Mouse (Mus musculus) embryonic facial prominence, embryonic 10.5 days (tissue): ENCODE data around the gene Ncbp3. TPM values are rescaled to one million over a fixed set of nuclear protein-coding genes. Genes with fewer than 3 reads are reported as not detected.

Source experiments
- DNase-seq: peaks from one replicate; pipeline ENCODE4 v3.0.0-alpha.2; 2017; ENCODE audit warnings: low spot score
- H3K27ac ChIP-seq: fragments of 300-500 bp; sonication (generic); replicated peaks from 2 replicates; pipeline ENCODE4 v1.5.1; 2016; ENCODE audit warnings: mild to moderate bottlenecking
- H3K27me3 ChIP-seq: fragments of 300-500 bp; sonication (generic); replicated peaks from 2 replicates; pipeline ENCODE4 v1.6.1; 2016; ENCODE audit warnings: low read depth, mild to moderate bottlenecking; ENCODE audit not compliant: poor library complexity, severe bottlenecking
- H3K36me3 ChIP-seq: fragments of 300-500 bp; sonication (generic); replicated peaks from 2 replicates; pipeline ENCODE4 v1.6.1; 2016; ENCODE audit warnings: mild to moderate bottlenecking, moderate library complexity
- H3K4me1 ChIP-seq: fragments of 300-500 bp; sonication (generic); 2 replicates; pipeline ENCODE4 v1.6.1; 2016
- H3K4me3 ChIP-seq: fragments of 300-500 bp; sonication (generic); 2 replicates; pipeline ENCODE4 v1.5.1; 2016; ENCODE audit warnings: mild to moderate bottlenecking, moderate library complexity
- H3K9me3 ChIP-seq: fragments of 300-500 bp; sonication (generic); 2 replicates; pipeline ENCODE4 v1.6.1; 2016; ENCODE audit warnings: mild to moderate bottlenecking
- WGBS: fragments of 180-500 bp; shearing (Covaris S2); methylation state at CpG from one replicate; pipeline ENCODE4 v1.1.7; 2016; 5-methylcytosine and 5-hydroxymethylcytosine counted together
- polyA plus RNA-seq: library from polyadenylated mRNA; unstranded; fragments of >200 nt; fragmentation: Nextera tagmentation; extraction: Ambion mirVana; gene quantifications from 2 replicates; pipeline ENCODE4 v1.2.1, GENCODE M21; 2016

Gene Ncbp3
- polyA plus RNA-seq, 1 experiment from 2014 or later = 13.8 TPM

GRCm38 (mm10) chr11:73018471-73019146, 29.0 kb upstream of the Ncbp3 start, which contains the start of gene Camkk1:
Gene Camkk1, plus strand, starts transcription at chr11:73019008.
- no peaks in the 10 kb centered on the region for H3K36me3 ChIP-seq

GRCm38 (mm10) chr11:73019147-73019795, 28.3 kb upstream of the Ncbp3 start:
- H3K27me3 ChIP-seq = peaks cover 87% of the 10 kb centered on the region
- peak overlapping the region; percentile 30; the same call in 1 of the 2 replicates for H3K27ac ChIP-seq
- H3K9me3 ChIP-seq = no peaks in the 10 kb centered on the region
- WGBS = 1% methylated on average over 46 of the region's 46 CpGs
- peaks cover 37% of the 10 kb centered on the region for H3K4me1 ChIP-seq
- peak; percentile 60 for DNase-seq
- H3K36me3 ChIP-seq = no peaks in the 10 kb centered on the region
- peak overlapping the region; percentile 76 for H3K4me3 ChIP-seq

More at GRCm38 (mm10) chr11:73018471-73019146, 29.0 kb upstream of the Ncbp3 start, which contains the start of gene Camkk1:
- WGBS = under 1% methylated on average over 57 of the region's 57 CpGs
- peak; percentile 95 for DNase-seq
- Histone ChIP-seq H3K27me3 (peaks cover 86% of the 10 kb centered on the region), H3K27ac (peak within 1 kb of the TSS; percentile 71), H3K4me1 (peaks cover 30% of the 10 kb centered on the region), H3K9me3 (no peaks in the 10 kb centered on the region), H3K4me3 (peak within 1 kb of the TSS; percentile 76)

- peaks cover 46% of the 10 kb centered on the region for H3K4me1 ChIP-seq
- H3K27me3 ChIP-seq = peaks cover 75% of the 10 kb centered on the region
- WGBS = 63% methylated on average over 7 of the region's 7 CpGs
- no peaks in the 10 kb centered on the region for H3K9me3 ChIP-seq
- DNase-seq = no peak
- no peak overlapping the region for H3K27ac ChIP-seq
- H3K36me3 ChIP-seq = no peaks in the 10 kb centered on the region
- H3K4me3 ChIP-seq = no peak overlapping the region
These were observed 26.4 kb upstream of the Ncbp3 start for GRCm38 (mm10) chr11:73020953-73021800.

GRCm38 (mm10) chr11:73023099-73023498, 24.5 kb upstream of the Ncbp3 start:
- no peak for DNase-seq
- Histone ChIP-seq H3K36me3 (no peaks in the 10 kb centered on the region), H3K27me3 (peaks cover 56% of the 10 kb centered on the region), H3K27ac (no peak overlapping the region), H3K9me3 (no peaks in the 10 kb centered on the region), H3K4me3 (no peak overlapping the region), H3K4me1 (peaks cover 46% of the 10 kb centered on the region)
- 48% methylated on average over 9 of the region's 9 CpGs for WGBS

- no peak for DNase-seq
These were observed 23.8 kb upstream of the Ncbp3 start for GRCm38 (mm10) chr11:73023827-73024226.

GRCm38 (mm10) chr11:73024236-73024904, 23.2 kb upstream of the Ncbp3 start:
- peaks cover 48% of the 10 kb centered on the region for H3K27me3 ChIP-seq
- no peaks in the 10 kb centered on the region for H3K36me3 ChIP-seq
- H3K4me3 ChIP-seq = no peak overlapping the region
- 59% methylated on average over 7 of the region's 7 CpGs for WGBS
- H3K27ac ChIP-seq = peak overlapping the region; percentile 44
- H3K9me3 ChIP-seq = no peaks in the 10 kb centered on the region
- no peak for DNase-seq
- H3K4me1 ChIP-seq = peaks cover 35% of the 10 kb centered on the region

More at GRCm38 (mm10) chr11:73023827-73024226, 23.8 kb upstream of the Ncbp3 start:
- Histone ChIP-seq H3K4me3 (no peak overlapping the region), H3K36me3 (no peaks in the 10 kb centered on the region), H3K27ac (peak overlapping the region; percentile 44; the same call in 1 of the 2 replicates), H3K9me3 (no peaks in the 10 kb centered on the region), H3K27me3 (peaks cover 50% of the 10 kb centered on the region), H3K4me1 (peaks cover 41% of the 10 kb centered on the region)
- 62% methylated on average over 4 of the region's 4 CpGs for WGBS

- H3K36me3 ChIP-seq = no peaks in the 10 kb centered on the region
- WGBS = 52% methylated on average over 8 of the region's 8 CpGs
- no peak overlapping the region for H3K4me3 ChIP-seq
- peaks cover 39% of the 10 kb centered on the region for H3K4me1 ChIP-seq
- DNase-seq = no peak
- no peaks in the 10 kb centered on the region for H3K9me3 ChIP-seq
- H3K27ac ChIP-seq = no peak overlapping the region
- H3K27me3 ChIP-seq = peaks cover 31% of the 10 kb centered on the region
These were observed 20.6 kb upstream of the Ncbp3 start for GRCm38 (mm10) chr11:73026961-73027360.

GRCm38 (mm10) chr11:73030821-73031498, 16.6 kb upstream of the Ncbp3 start:
- peak; percentile 88 for DNase-seq
- Histone ChIP-seq H3K27me3 (peaks cover 19% of the 10 kb centered on the region; the same call in 1 of the 2 replicates), H3K4me3 (peak overlapping the region; percentile 54), H3K9me3 (no peaks in the 10 kb centered on the region), H3K4me1 (peaks cover 13% of the 10 kb centered on the region), H3K36me3 (no peaks in the 10 kb centered on the region), H3K27ac (peak overlapping the region; percentile 62)
- WGBS = 24% methylated on average over 20 of the region's 20 CpGs

- H3K36me3 ChIP-seq = no peaks in the 10 kb centered on the region
- 0 out of 2 replicates have a peak overlapping the region, but pooled peaks have one; percentile 62 for H3K27ac ChIP-seq
- WGBS = 81% methylated on average over 5 of the region's 5 CpGs
These were observed 16.0 kb upstream of the Ncbp3 start for GRCm38 (mm10) chr11:73031536-73031935.

GRCm38 (mm10) chr11:73036077-73036476, 11.5 kb upstream of the Ncbp3 start:
- no peaks in the 10 kb centered on the region for H3K36me3 ChIP-seq
- WGBS = 82% methylated on average over 7 of the region's 7 CpGs

More at GRCm38 (mm10) chr11:73031536-73031935, 16.0 kb upstream of the Ncbp3 start:
- Histone ChIP-seq H3K4me3 (peak overlapping the region; percentile 54), H3K4me1 (peaks cover 13% of the 10 kb centered on the region), H3K27me3 (peaks cover 19% of the 10 kb centered on the region; the same call in 1 of the 2 replicates), H3K9me3 (no peaks in the 10 kb centered on the region)
- DNase-seq = no peak

GRCm38 (mm10) chr11:73036889-73037288, 10.7 kb upstream of the Ncbp3 start:
- no peak overlapping the region for H3K4me3 ChIP-seq
- no peak for DNase-seq
- H3K27me3 ChIP-seq = peaks cover 7% of the 10 kb centered on the region; the same call in 1 of the 2 replicates
- H3K9me3 ChIP-seq = no peaks in the 10 kb centered on the region
- H3K36me3 ChIP-seq = no peaks in the 10 kb centered on the region
- H3K27ac ChIP-seq = no peak overlapping the region
- 66% methylated on average over 6 of the region's 6 CpGs for WGBS
- H3K4me1 ChIP-seq = no peaks in the 10 kb centered on the region

More at GRCm38 (mm10) chr11:73036077-73036476, 11.5 kb upstream of the Ncbp3 start:
- Histone ChIP-seq H3K4me3 (no peak overlapping the region), H3K9me3 (no peaks in the 10 kb centered on the region), H3K27me3 (peaks cover 11% of the 10 kb centered on the region; the same call in 1 of the 2 replicates), H3K4me1 (peaks cover 4% of the 10 kb centered on the region), H3K27ac (no peak overlapping the region)
- no peak for DNase-seq
